Mouse (Mus musculus) subcutaneous adipose tissue, adult 2 months (tissue): ENCODE results near the gene Nabp2. TPM values are rescaled to one million over a fixed set of nuclear protein-coding genes. Genes with fewer than 3 reads are reported as not detected.

Experiments
- polyA plus RNA-seq: library from polyadenylated mRNA; depleted of rRNA; stranded (reverse); fragments of >200 nt; gene quantifications from 2 replicates; pipeline ENCODE4 v1.2.3, GENCODE M21; 2012; ENCODE audit warnings: low replicate concordance; rRNA removed

The Nabp2 gene
- polyA plus RNA-seq = 32.5 and 44.3 TPM in 2 replicates

GRCm38 (mm10) chr10:128411211-128412054 is at the start of gene Nabp2, which contains the start of gene Rnf41:
Nabp2 (minus strand) TSS chr10:128411492.
Rnf41 (plus strand) TSS chr10:128411657.

DNA sequence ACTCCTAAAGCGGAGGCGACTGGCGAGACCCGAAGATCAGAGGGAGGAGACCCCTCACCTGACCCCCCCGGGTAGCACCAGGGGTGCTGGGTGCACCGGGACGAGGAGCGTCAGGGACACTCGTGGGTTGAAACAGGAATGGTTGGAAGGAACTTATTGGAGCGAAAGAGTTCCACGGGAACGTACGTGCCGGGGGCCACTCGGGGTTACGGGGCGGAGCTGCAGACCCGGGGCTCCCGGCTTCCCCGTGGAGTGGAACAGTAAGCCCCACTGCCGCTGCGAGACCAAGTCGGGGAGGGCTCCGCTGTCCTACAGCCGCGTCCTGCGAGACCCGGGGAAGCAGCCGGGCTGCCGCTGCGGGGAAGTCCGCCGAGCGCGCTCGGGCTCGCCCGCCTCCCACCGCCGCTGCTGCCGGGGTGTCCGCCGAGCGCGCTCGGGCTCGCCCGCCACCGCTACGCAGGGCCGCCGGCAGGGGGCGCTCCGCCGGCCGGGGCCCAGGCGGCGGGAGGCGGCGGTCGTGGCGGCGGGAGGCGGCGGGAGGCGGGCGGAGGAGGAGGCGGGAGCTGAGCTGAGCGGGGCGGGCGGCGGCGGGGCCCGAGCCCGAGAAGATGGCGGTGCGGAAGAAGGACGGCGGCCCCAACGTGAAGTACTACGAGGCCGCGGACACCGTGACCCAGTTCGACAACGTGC is 47.6 kb upstream of the Nabp2 start, which contains the start of gene Smarcc2:
Gene Smarcc2, plus strand, starts transcription at position 530 of the 690 bp plus-strand sequence.

DNA sequence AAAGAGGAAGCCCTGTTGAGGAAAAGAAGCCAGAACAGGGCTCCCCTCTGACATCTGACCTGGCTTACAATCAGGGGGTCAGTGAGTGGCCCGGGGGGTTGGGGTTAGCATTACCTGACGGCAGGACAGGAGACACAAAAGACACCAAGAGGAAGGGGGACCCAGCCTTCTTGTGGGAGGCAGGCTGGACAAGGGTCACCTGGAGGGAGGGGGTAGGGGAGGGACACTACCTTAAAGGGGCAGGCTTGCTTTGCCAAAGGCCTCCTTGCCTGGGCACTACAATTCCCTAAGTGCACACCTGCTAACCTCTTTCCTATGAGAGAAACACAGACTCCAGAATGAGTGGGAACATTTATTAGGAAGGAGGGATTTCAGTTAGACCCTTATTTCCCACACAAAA is 10.2 kb downstream of the Nabp2 start, which contains the start of gene Slc39a5:
Gene Slc39a5, minus strand, starts transcription at position 174 of the 400 bp plus-strand sequence.

DNA sequence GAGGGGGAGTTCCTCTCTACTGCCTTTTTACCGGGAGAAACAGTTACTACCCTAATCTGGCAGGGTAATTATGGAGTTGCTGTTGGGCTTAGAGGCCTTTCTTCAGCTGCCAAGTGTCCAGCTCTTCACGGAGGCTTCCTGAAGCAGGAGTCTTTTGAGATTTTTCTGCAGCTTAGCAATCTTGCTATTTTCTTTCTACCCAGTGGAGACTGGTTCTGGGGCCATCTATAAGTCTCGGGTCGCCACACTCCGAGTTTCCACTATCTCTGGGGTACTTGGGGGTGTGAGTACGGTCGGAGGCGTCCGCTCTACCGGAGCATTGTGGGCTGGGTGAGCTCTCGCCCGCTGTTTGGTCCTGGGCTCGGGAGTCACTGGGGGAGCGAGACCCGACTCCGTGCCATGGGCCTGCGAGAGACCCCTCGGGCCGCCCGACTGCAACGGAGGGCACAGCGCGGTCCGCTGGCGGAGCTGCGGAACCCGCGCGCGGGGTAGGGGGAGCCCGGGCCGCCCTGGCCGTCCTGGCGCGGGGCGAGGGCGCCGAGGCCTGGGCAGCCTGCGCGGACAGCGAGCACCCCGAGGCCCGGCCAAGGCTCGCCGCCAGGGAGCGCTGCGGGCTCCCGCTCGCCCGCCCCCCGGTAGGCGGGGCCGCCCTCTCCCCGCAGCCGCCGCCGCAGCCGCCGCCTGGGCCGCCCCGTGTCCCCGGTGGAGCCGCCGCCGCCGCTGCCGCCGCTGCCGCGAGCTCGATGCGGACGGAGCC is 34.7 kb downstream of the Nabp2 start, which contains the start of gene Ankrd52:
Gene Ankrd52, plus strand, starts transcription at position 661 of the 757 bp plus-strand sequence.

DNA sequence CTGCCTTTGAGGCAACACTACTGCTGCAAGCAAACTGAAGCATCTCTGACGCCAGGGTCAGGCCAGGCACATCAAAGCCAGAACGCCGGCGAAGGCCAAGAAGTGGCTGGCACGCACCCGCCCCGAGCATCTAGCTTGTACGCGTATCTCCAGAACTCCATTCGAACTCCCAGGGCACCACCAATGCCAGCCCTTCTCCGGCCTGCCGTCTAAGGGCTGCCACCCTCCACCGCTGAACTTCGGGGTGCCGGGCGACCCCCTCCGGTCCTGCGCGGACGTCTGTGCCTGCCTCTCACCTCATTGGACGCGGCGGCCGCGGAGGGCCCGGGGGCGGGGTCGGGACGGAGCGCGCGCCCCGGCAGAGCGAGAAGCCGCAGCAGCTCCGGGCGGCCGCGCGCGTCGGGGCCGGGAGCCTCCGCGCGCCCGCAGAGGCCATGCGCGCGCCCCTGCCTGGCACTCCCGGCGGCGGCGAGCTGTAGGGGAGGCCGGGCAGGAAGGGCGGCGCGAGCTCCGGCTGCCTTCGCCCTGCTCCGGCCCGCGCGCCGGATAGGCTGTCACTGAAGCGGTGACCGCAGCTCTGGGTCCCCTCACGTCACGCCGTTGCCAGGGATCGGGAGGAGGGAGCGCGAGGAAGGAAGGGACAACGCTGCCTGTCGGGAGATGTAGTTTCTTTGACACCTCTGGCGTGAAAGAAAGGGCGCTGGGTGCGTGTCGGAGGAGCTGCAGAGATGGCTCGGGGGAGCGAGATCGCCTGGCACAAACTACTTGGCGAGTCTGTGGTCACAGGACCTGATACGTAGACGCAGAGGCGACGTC is 42.7 kb downstream of the Nabp2 start, which contains the start of gene Coq10a:
Gene Coq10a, minus strand, starts transcription at position 596 of the 816 bp plus-strand sequence.

Other genes starting within 250 kb of the Nabp2 start
- gene Rbms2, start 231.2 kb downstream of the Nabp2 start, polyA plus RNA-seq = 179 and 228 TPM in 2 replicates
- gene Gls2, start 217.0 kb downstream of the Nabp2 start, polyA plus RNA-seq = 0.66 and 2.3 TPM in 2 replicates
- 12.9 and 17.8 TPM in 2 replicates for gene Spryd4, start 199.7 kb downstream of the Nabp2 start, polyA plus RNA-seq
- not detected in 2 replicates for gene Mip, start 185.7 kb downstream of the Nabp2 start, polyA plus RNA-seq
- 8.3 and 9.1 TPM in 2 replicates for gene Timeless, start 179.4 kb downstream of the Nabp2 start, polyA plus RNA-seq
- gene Apon, start 157.4 kb downstream of the Nabp2 start, polyA plus RNA-seq = 0.20 and 0.22 TPM in 2 replicates
- 0.09 and 0.77 TPM in 2 replicates for gene Apof, start 142.8 kb downstream of the Nabp2 start, polyA plus RNA-seq
- gene Stat2, start 140.9 kb downstream of the Nabp2 start, polyA plus RNA-seq = 29.1 and 44.5 TPM in 2 replicates
- not detected in 2 replicates for gene Il23a, start 112.7 kb downstream of the Nabp2 start, polyA plus RNA-seq
- 22.6 and 30.2 TPM in 2 replicates for gene Pan2, start 108.2 kb downstream of the Nabp2 start, polyA plus RNA-seq
- gene Cnpy2, start 89.0 kb downstream of the Nabp2 start, polyA plus RNA-seq = 75.9 and 121 TPM in 2 replicates
- 436 and 554 TPM in 2 replicates for gene Cs, start 73.8 kb downstream of the Nabp2 start, polyA plus RNA-seq
- gene Coq10a, start 42.5 kb downstream of the Nabp2 start, polyA plus RNA-seq = 65.7 and 66.7 TPM in 2 replicates
- gene Ankrd52, start 34.4 kb downstream of the Nabp2 start, polyA plus RNA-seq = 34.1 and 47.9 TPM in 2 replicates
- gene Slc39a5, start 10.3 kb downstream of the Nabp2 start, polyA plus RNA-seq = not detected in 2 replicates
- gene Rnf41, start 165 bp upstream of the Nabp2 start, polyA plus RNA-seq = 30.7 and 33.1 TPM in 2 replicates
- 130 and 132 TPM in 2 replicates for gene Smarcc2, start 47.8 kb upstream of the Nabp2 start, polyA plus RNA-seq
- 1,396 and 2,043 TPM in 2 replicates for gene Myl6, start 82.7 kb upstream of the Nabp2 start, polyA plus RNA-seq
- 7.8 and 14.7 TPM in 2 replicates for gene Myl6b, start 87.2 kb upstream of the Nabp2 start, polyA plus RNA-seq
- 154 and 249 TPM in 2 replicates for gene Esyt1, start 114.4 kb upstream of the Nabp2 start, polyA plus RNA-seq
- 8.9 and 14.0 TPM in 2 replicates for gene Zc3h10, start 136.3 kb upstream of the Nabp2 start, polyA plus RNA-seq
- gene Rpl41, start 137.8 kb upstream of the Nabp2 start, polyA plus RNA-seq = 1,421 and 2,770 TPM in 2 replicates
- gene Pa2g4, start 154.5 kb upstream of the Nabp2 start, polyA plus RNA-seq = 20.3 and 36.9 TPM in 2 replicates
- 1.4 and 11.3 TPM in 2 replicates for gene Erbb3, start 178.2 kb upstream of the Nabp2 start, polyA plus RNA-seq
- 414 and 1,367 TPM in 2 replicates for gene Rps26, start 215.3 kb upstream of the Nabp2 start, polyA plus RNA-seq
- 0.50 and 4.4 TPM in 2 replicates for gene Ikzf4, start 234.5 kb upstream of the Nabp2 start, polyA plus RNA-seq